Mouse (Mus musculus): Measurements from ENCODE around the gene Vps26c. TPM values are rescaled to one million over a fixed set of nuclear protein-coding genes. Genes with fewer than 3 reads are reported as not detected.

Gene Vps26c
- polyA plus RNA-seq, 1 experiment from 2014 or later, result 60.0 TPM

DNA sequence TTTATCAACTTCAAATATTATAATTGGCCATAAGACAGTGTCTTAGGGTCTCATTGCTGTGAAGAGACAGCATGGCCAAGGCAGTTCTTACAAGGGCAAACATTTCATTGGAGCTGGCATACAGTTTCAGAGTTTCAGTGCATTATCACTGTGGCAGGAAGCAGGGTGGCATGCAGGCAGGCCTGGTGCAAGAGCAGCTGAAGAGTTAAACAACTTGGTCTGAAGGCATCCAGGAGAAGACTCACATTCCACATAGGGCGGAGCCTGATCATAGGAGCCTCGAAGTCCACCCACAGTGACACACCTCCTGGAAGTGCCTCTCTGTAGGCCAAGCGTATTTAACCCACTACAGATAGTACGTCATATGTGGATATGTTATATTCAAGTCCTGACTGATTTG is 60.7 kb downstream of the Vps26c start:
- Histone ChIP-seq H3K27ac (no peak overlapping the region), H3K4me1 (no peaks in the 10 kb centered on the region), H3K9me3 (no peaks in the 10 kb centered on the region), H3K27me3 (ENCODE audit: insufficient read depth, poor library complexity, severe bottlenecking) (no peaks in the 10 kb centered on the region), H3K4me3 (no peak overlapping the region), H3K36me3 (peaks cover 99% of the 10 kb centered on the region)
- DNase-seq (ENCODE audit: low spot score), result peak; percentile 58
- 83% methylated on average over 4 of the region's 4 CpGs for WGBS

DNA sequence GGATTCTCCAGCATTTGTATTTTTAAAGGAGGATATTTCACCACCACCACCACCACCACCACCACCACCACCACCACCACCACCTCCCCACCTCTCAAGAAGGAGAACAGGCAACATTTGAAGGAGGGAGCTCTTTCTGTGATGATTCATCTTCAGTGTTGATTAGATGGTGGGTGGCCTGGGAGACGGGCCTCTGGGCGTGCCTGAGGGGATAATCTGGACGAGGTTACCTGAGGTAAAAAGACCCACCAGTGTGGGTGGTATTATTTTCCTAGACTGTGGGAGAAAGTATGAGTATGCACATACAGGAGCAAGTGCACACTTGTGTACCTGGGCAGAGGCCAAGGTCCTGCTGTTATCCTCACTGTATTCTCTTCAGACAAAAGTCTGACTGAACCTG is 62.6 kb downstream of the Vps26c start:
- H3K9me3 ChIP-seq, result no peaks in the 10 kb centered on the region
- no peaks in the 10 kb centered on the region for H3K27me3 ChIP-seq (ENCODE audit: insufficient read depth, poor library complexity, severe bottlenecking)
- no peak overlapping the region for H3K4me3 ChIP-seq
- H3K27ac ChIP-seq, result no peak overlapping the region
- WGBS, result 84% methylated on average over 3 of the region's 3 CpGs
- H3K4me1 ChIP-seq, result no peaks in the 10 kb centered on the region
- H3K36me3 ChIP-seq, result peaks cover 98% of the 10 kb centered on the region
- DNase-seq (ENCODE audit: low spot score), result no peak

DNA sequence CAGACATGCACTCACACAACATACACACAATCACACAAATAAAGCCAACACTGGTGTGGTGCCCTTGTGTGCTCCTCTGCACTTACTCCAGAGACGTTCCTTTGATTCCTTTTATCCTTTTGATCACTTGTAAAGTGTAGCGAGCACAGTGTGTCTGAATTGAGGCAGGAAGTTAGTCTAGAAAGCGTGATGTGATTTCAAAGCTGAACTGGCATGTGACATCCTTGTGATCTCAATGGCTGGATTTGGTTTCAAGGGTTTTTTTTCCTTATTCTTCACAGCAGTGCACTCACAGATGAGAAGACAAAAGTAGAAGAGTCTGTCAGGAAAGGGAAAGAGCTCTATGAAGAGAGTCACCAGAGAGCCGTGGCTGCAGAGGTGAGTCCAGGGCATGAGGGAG is 72.5 kb downstream of the Vps26c start:
- Histone ChIP-seq H3K4me1 (no peaks in the 10 kb centered on the region), H3K4me3 (no peak overlapping the region), H3K27ac (no peak overlapping the region), H3K27me3 (ENCODE audit: insufficient read depth, poor library complexity, severe bottlenecking) (no peaks in the 10 kb centered on the region), H3K36me3 (peaks cover 96% of the 10 kb centered on the region), H3K9me3 (no peaks in the 10 kb centered on the region)
- 77% methylated on average over 4 of the region's 4 CpGs for WGBS
- no peak for DNase-seq (ENCODE audit: low spot score)

DNA sequence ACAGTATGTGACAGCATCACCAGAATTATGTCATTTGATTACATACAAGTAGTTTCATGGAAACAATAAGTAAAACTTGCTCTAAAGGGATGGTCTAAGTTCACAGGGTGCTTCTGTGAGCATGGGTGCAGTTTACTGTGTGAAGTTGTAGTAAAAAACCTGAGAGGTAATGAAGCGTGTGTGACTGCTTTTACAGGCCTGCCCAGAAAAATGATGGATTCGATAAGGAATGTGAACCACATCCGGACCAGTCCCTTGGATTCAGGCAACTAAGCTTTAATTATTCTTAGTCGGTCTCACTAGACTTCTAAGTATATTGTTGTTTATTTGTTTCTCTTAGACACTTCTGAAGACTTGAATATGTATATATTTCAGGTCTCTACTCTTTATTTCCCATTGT is 73.9 kb downstream of the Vps26c start:
- DNase-seq (ENCODE audit: low spot score), result no peak
- WGBS, result 84% methylated on average over 4 of the region's 4 CpGs
- peaks cover 95% of the 10 kb centered on the region for H3K36me3 ChIP-seq
- no peaks in the 10 kb centered on the region for H3K4me1 ChIP-seq
- no peaks in the 10 kb centered on the region for H3K27me3 ChIP-seq (ENCODE audit: insufficient read depth, poor library complexity, severe bottlenecking)
- no peak overlapping the region for H3K4me3 ChIP-seq
- H3K9me3 ChIP-seq, result no peaks in the 10 kb centered on the region
- H3K27ac ChIP-seq, result no peak overlapping the region

DNA sequence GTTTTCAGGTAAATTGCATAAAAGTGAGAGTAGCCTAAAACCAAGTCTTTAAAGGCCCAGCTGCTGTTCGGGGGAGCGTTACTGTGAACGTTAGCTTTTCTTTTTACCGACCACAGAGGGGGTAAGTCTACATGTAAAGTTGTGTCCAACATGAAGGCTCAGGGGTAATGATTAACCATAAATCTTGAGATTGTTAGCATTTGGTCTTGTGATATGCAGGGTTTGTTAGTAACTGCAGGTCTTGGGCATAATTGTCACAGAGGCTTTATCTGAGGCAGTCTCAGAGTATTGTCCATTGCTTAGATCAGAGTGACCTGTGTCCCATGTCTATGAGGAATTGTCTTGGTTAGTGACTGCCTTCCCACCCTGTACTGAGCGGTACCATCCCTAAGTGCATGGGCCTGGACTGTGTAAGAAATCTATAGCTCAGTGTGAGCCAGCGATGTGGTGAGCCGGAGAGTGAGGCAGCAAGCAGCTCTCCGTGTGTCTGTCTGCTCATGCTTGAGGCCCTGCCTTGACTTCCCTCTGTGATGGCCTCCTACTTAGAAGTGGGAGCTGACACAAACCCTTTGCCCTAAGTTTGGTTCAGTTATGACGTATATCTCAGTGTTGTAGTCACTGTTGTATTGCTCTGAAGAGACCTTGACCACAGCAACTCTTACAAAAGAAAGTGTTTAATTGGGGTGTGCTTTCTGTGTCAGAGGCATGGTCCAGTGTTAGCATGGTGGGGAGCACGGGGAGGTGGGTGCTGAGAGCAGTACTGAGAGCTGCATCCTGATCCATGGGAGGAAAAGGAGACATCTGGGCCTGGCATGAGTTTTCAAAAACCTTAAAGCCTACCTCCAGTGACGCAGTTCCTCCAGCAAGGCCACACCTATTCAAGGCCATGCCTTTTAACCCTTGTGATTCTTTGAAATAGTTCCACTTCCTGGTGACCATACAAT is 74.8 kb downstream of the Vps26c start:
- Histone ChIP-seq H3K4me1 (no peaks in the 10 kb centered on the region), H3K9me3 (no peaks in the 10 kb centered on the region), H3K36me3 (peaks cover 94% of the 10 kb centered on the region), H3K27ac (no peak overlapping the region), H3K4me3 (no peak overlapping the region), H3K27me3 (ENCODE audit: insufficient read depth, poor library complexity, severe bottlenecking) (no peaks in the 10 kb centered on the region)
- no peak for DNase-seq (ENCODE audit: low spot score)
- WGBS, result 89% methylated on average over 11 of the region's 11 CpGs

DNA sequence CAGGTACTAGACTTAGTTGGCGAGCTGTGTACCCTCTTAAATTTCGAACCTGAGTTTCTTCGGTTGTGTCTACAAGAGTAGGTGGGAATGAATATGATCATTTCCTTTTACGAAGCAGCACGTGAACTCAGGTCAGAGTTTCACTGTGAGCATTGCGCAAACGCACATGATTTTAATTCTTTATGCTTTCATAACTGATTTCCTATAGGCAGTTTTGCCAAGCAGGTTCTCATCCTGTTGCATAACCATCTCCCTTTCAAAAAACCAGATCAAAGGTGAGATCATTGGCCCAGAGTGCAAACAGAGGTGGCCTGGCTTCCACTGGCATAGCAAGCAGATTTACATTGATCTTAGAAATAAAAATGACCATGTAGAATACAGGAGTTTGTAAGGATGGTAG is 77.0 kb downstream of the Vps26c start:
- Histone ChIP-seq H3K27ac (no peak overlapping the region), H3K27me3 (ENCODE audit: insufficient read depth, poor library complexity, severe bottlenecking) (no peaks in the 10 kb centered on the region), H3K36me3 (peaks cover 90% of the 10 kb centered on the region), H3K9me3 (no peaks in the 10 kb centered on the region), H3K4me3 (no peak overlapping the region), H3K4me1 (no peaks in the 10 kb centered on the region)
- DNase-seq (ENCODE audit: low spot score), result no peak
- WGBS, result 97% methylated on average over 7 of the region's 7 CpGs

DNA sequence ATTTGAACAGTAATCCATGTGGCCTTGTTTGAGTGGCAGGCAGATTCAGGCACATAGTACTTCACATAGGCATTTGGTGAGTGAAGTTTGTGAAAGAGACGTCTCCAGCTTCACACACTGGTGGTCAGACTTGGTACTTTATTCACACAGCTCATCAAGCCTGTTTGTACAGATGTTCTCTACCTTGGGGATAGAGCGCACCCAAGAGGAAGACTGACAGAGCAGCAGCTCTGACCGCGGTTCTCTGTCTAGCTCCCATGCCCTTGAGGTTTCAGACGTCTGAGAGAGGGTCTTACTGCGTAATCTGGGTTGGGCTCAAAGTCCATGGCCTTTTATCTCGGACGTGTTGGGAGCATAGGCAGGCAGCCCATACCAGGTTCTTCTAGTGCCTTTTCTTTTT is 77.5 kb downstream of the Vps26c start:
- WGBS, result 81% methylated on average over 8 of the region's 8 CpGs
- Histone ChIP-seq H3K4me1 (no peaks in the 10 kb centered on the region), H3K27me3 (ENCODE audit: insufficient read depth, poor library complexity, severe bottlenecking) (no peaks in the 10 kb centered on the region), H3K4me3 (no peak overlapping the region), H3K9me3 (no peaks in the 10 kb centered on the region), H3K36me3 (peaks cover 89% of the 10 kb centered on the region), H3K27ac (no peak overlapping the region)
- no peak for DNase-seq (ENCODE audit: low spot score)

Other genes starting within 250 kb of the Vps26c start
- 10.8 and 11.0 TPM in 2 replicates for gene Hlcs, start 213.3 kb downstream of the Vps26c start, polyA plus RNA-seq (2016; fragmentation: Nextera tagmentation; extraction: Ambion mirVana)
- 4.3 and 8.1 TPM in 2 replicates for gene Ripply3, start 198.4 kb downstream of the Vps26c start, polyA plus RNA-seq (2016; fragmentation: Nextera tagmentation; extraction: Ambion mirVana)
- 173 and 197 TPM in 2 replicates for gene Ttc3, start 156.2 kb downstream of the Vps26c start, polyA plus RNA-seq (2016; fragmentation: Nextera tagmentation; extraction: Ambion mirVana)
- 95.2 and 102 TPM in 2 replicates for gene Pigp, start 155.0 kb downstream of the Vps26c start, polyA plus RNA-seq (2016; fragmentation: Nextera tagmentation; extraction: Ambion mirVana)
- gene Dyrk1a, start 43.2 kb upstream of the Vps26c start, polyA plus RNA-seq (2016; fragmentation: Nextera tagmentation; extraction: Ambion mirVana), result 7.7 and 8.1 TPM in 2 replicates

Data from heart, embryonic 10.5 days (tissue).